Mouse (Mus musculus): ENCODE results near the gene Cltb.

Gene Cltb

GRCm38 (mm10) chr13:54589996-54590951 is 20.9 kb downstream of the Cltb start, which contains the start of the genes Nop16 and Higd2a:
Gene Nop16 (minus strand): TSS chr13:54590090.
Gene Higd2a (plus strand): TSS chr13:54590207.
- TF ChIP-seq NANOG (IDR thresholded peaks at IDR 0.05; ENCODE audit: borderline replicate concordance, low read length) = no peak
- no peak for TF ChIP-seq POU5F1 (IDR thresholded peaks at IDR 0.05; ENCODE audit: borderline replicate concordance, low read length)
- TF ChIP-seq CTCF (conservative IDR thresholded peaks at IDR 0.05; ENCODE audit: low read length) = no peak
- Histone ChIP-seq H3K9me3 (ENCODE audit: low read length) (no peaks in the 10 kb centered on the region), H3K4me3 (replicated peaks; ENCODE audit: low read length) (peak within 1 kb of the TSS; percentile 97), H3K36me3 (ENCODE audit: insufficient read depth, low read length) (peaks cover 79% of the 10 kb centered on the region), H3K4me1 (replicated peaks; ENCODE audit: low read depth, low read length) (peaks cover 64% of the 10 kb centered on the region), H3K27me3 (ENCODE audit: insufficient read depth, low read length) (no peaks in the 10 kb centered on the region)

- no peaks in the 10 kb centered on the region for H3K9me3 ChIP-seq (ENCODE audit: low read length)
- H3K4me3 ChIP-seq (replicated peaks; ENCODE audit: low read length) = peak overlapping the region; percentile 97
- no peaks in the 10 kb centered on the region for H3K27me3 ChIP-seq (ENCODE audit: insufficient read depth, low read length)
- H3K4me1 ChIP-seq (replicated peaks; ENCODE audit: low read depth, low read length) = peaks cover 61% of the 10 kb centered on the region
- H3K36me3 ChIP-seq (ENCODE audit: insufficient read depth, low read length) = peaks cover 79% of the 10 kb centered on the region
- no peak for TF ChIP-seq NANOG (IDR thresholded peaks at IDR 0.05; ENCODE audit: borderline replicate concordance, low read length)
- no peak for TF ChIP-seq CTCF (conservative IDR thresholded peaks at IDR 0.05; ENCODE audit: low read length)
- TF ChIP-seq POU5F1 (IDR thresholded peaks at IDR 0.05; ENCODE audit: borderline replicate concordance, low read length) = no peak
Observed at GRCm38 (mm10) chr13:54589414-54589995, 21.6 kb downstream of the Cltb start.

- H3K4me1 ChIP-seq (replicated peaks; ENCODE audit: low read depth, low read length) = peaks cover 48% of the 10 kb centered on the region
- no peak overlapping the region for H3K4me3 ChIP-seq (replicated peaks; ENCODE audit: low read length)
- H3K9me3 ChIP-seq (ENCODE audit: low read length) = no peaks in the 10 kb centered on the region
- TF ChIP-seq NANOG (IDR thresholded peaks at IDR 0.05; ENCODE audit: borderline replicate concordance, low read length) (no peak), CTCF (conservative IDR thresholded peaks at IDR 0.05; ENCODE audit: low read length) (no peak)
- peaks cover 81% of the 10 kb centered on the region for H3K36me3 ChIP-seq (ENCODE audit: insufficient read depth, low read length)
- H3K27me3 ChIP-seq (ENCODE audit: insufficient read depth, low read length) = no peaks in the 10 kb centered on the region
Observed at GRCm38 (mm10) chr13:54585831-54586230, 25.3 kb downstream of the Cltb start.

- no peaks in the 10 kb centered on the region for H3K9me3 ChIP-seq (ENCODE audit: low read length)
- TF ChIP-seq CTCF (conservative IDR thresholded peaks at IDR 0.05; ENCODE audit: low read length) (no peak), POU5F1 (IDR thresholded peaks at IDR 0.05; ENCODE audit: borderline replicate concordance, low read length) (no peak), NANOG (IDR thresholded peaks at IDR 0.05; ENCODE audit: borderline replicate concordance, low read length) (no peak)
- H3K4me1 ChIP-seq (replicated peaks; ENCODE audit: low read depth, low read length) = peaks cover 49% of the 10 kb centered on the region
- peaks cover 98% of the 10 kb centered on the region for H3K36me3 ChIP-seq (ENCODE audit: insufficient read depth, low read length)
- no peak overlapping the region for H3K4me3 ChIP-seq (replicated peaks; ENCODE audit: low read length)
- H3K27me3 ChIP-seq (ENCODE audit: insufficient read depth, low read length) = no peaks in the 10 kb centered on the region
Observed at GRCm38 (mm10) chr13:54582860-54583259, 28.3 kb downstream of the Cltb start.

GRCm38 (mm10) chr13:54582126-54582525 is 29.0 kb downstream of the Cltb start:
- Histone ChIP-seq H3K27me3 (ENCODE audit: insufficient read depth, low read length) (no peaks in the 10 kb centered on the region), H3K4me1 (replicated peaks; ENCODE audit: low read depth, low read length) (peaks cover 56% of the 10 kb centered on the region), H3K9me3 (ENCODE audit: low read length) (no peaks in the 10 kb centered on the region), H3K36me3 (ENCODE audit: insufficient read depth, low read length) (peaks cover 96% of the 10 kb centered on the region), H3K4me3 (replicated peaks; ENCODE audit: low read length) (no peak overlapping the region)
- TF ChIP-seq POU5F1 (IDR thresholded peaks at IDR 0.05; ENCODE audit: borderline replicate concordance, low read length) = no peak
- no peak for TF ChIP-seq CTCF (conservative IDR thresholded peaks at IDR 0.05; ENCODE audit: low read length)
- TF ChIP-seq NANOG (IDR thresholded peaks at IDR 0.05; ENCODE audit: borderline replicate concordance, low read length) = no peak

GRCm38 (mm10) chr13:54581385-54581784 is 29.8 kb downstream of the Cltb start:
- H3K4me3 ChIP-seq (replicated peaks; ENCODE audit: low read length) = no peak overlapping the region
- H3K27me3 ChIP-seq (ENCODE audit: insufficient read depth, low read length) = peaks cover 5% of the 10 kb centered on the region; the same call in 1 of the 2 replicates
- peaks cover 63% of the 10 kb centered on the region for H3K4me1 ChIP-seq (replicated peaks; ENCODE audit: low read depth, low read length)
- TF ChIP-seq POU5F1 (IDR thresholded peaks at IDR 0.05; ENCODE audit: borderline replicate concordance, low read length) = no peak
- H3K9me3 ChIP-seq (ENCODE audit: low read length) = no peaks in the 10 kb centered on the region
- H3K36me3 ChIP-seq (ENCODE audit: insufficient read depth, low read length) = peaks cover 96% of the 10 kb centered on the region

GRCm38 (mm10) chr13:54577652-54578507 is 33.3 kb downstream of the Cltb start:
- no peak for TF ChIP-seq POU5F1 (IDR thresholded peaks at IDR 0.05; ENCODE audit: borderline replicate concordance, low read length)
- TF ChIP-seq NANOG (IDR thresholded peaks at IDR 0.05; ENCODE audit: borderline replicate concordance, low read length) = no peak
- TF ChIP-seq CTCF (conservative IDR thresholded peaks at IDR 0.05; ENCODE audit: low read length) = no peak
- H3K27me3 ChIP-seq (ENCODE audit: insufficient read depth, low read length) = peaks cover 20% of the 10 kb centered on the region
- H3K9me3 ChIP-seq (ENCODE audit: low read length) = no peaks in the 10 kb centered on the region
- peaks cover 67% of the 10 kb centered on the region for H3K36me3 ChIP-seq (ENCODE audit: insufficient read depth, low read length)
- H3K4me3 ChIP-seq (replicated peaks; ENCODE audit: low read length) = peak overlapping the region; percentile 58
- H3K4me1 ChIP-seq (replicated peaks; ENCODE audit: low read depth, low read length) = peaks cover 72% of the 10 kb centered on the region

GRCm38 (mm10) chr13:54575489-54575888 is 35.7 kb downstream of the Cltb start:
- H3K4me1 ChIP-seq (replicated peaks; ENCODE audit: low read depth, low read length) = peaks cover 60% of the 10 kb centered on the region
- TF ChIP-seq POU5F1 (IDR thresholded peaks at IDR 0.05; ENCODE audit: borderline replicate concordance, low read length) = no peak
- TF ChIP-seq NANOG (IDR thresholded peaks at IDR 0.05; ENCODE audit: borderline replicate concordance, low read length) = no peak
- no peak for TF ChIP-seq CTCF (conservative IDR thresholded peaks at IDR 0.05; ENCODE audit: low read length)
- H3K27me3 ChIP-seq (ENCODE audit: insufficient read depth, low read length) = peaks cover 20% of the 10 kb centered on the region
- H3K4me3 ChIP-seq (replicated peaks; ENCODE audit: low read length) = peak overlapping the region; percentile 97
- no peaks in the 10 kb centered on the region for H3K9me3 ChIP-seq (ENCODE audit: low read length)
- peaks cover 43% of the 10 kb centered on the region for H3K36me3 ChIP-seq (ENCODE audit: insufficient read depth, low read length)

All from E14TG2a.4 (cell line).